In genomic region chr2:139875876-139876275, GRCm38 (mm10) we compare ENCODE assay signal across 17 mouse cellular contexts.
"Had no signal": no experiment of that assay in that cellular context is flagged by ENCODE, and none has a peak within 500 bp of the region (broad histone marks: within the 10 kb centered on the region; RNA-seq: fewer than 3 reads in every experiment).

No protein-coding gene starts in this region.

- DNase-seq: kidney, adult 18-20 months; kidney, adult 9 months; kidney, postnatal 14 days; kidney, postnatal 4 days; left cerebral cortex, postnatal 4 days; liver, postnatal 0 days; lung, embryonic 14.5 days; lung, postnatal 36 days; thymus, adult 18-20 months; thymus, postnatal 36 days had no signal

- H3K9ac ChIP-seq: limb, embryonic 12.5 days; limb, embryonic 15.5 days; liver, embryonic 14.5 days; liver, postnatal 0 days; lung, embryonic 14.5 days had no signal

- H3K9me3 ChIP-seq: limb, embryonic 12.5 days; limb, embryonic 15.5 days; megakaryocyte, embryonic 14.5 days had no signal

- H3K27ac ChIP-seq: limb, embryonic 12.5 days; limb, embryonic 15.5 days; liver, embryonic 14.5 days had no signal

- H3K36me3 ChIP-seq: limb, embryonic 12.5 days; limb, embryonic 15.5 days had no signal

- H3K4me1 ChIP-seq: megakaryocyte, embryonic 14.5 days had no signal

- H3K4me2 ChIP-seq: limb, embryonic 12.5 days; limb, embryonic 15.5 days; liver, embryonic 11.5 days; lung, embryonic 14.5 days had no signal

- H3K4me3 ChIP-seq: limb, embryonic 12.5 days; limb, embryonic 15.5 days; megakaryocyte, embryonic 14.5 days had no signal

- H3K27me3 ChIP-seq: limb, embryonic 12.5 days; limb, embryonic 15.5 days; megakaryocyte, embryonic 14.5 days had no signal

- ATAC-seq: intestine, embryonic 16.5 days; liver, postnatal 0 days; lung, postnatal 0 days had no signal
